Mouse (Mus musculus) adipocyte (in vitro differentiated cells): Measurements from ENCODE around the gene Rps15.
A peak's percentile ranks its signal among the peaks of the same experiment; 100 is the strongest.

Experiments
- DNase-seq: peaks from one replicate; pipeline ENCODE4 v3.0.0-alpha.2; 2016; ENCODE audit warnings: low spot score

Rps15 gene

GRCm38 (mm10) chr10:80260642-80261584, 31.3 kb upstream of the Rps15 start, which contains the start of the genes Gamt and Dazap1:
Gene Gamt (minus strand): TSS chr10:80261012.
Gene Dazap1 (plus strand): TSS chr10:80261486.
- peak; percentile 98 for DNase-seq

- peak; percentile 99 for DNase-seq
Observed at GRCm38 (mm10) chr10:80261585-80261968, 30.7 kb upstream of the Rps15 start.

GRCm38 (mm10) chr10:80262169-80262568, 30.1 kb upstream of the Rps15 start:
- no peak for DNase-seq

GRCm38 (mm10) chr10:80262776-80263365, 29.4 kb upstream of the Rps15 start:
- no peak for DNase-seq

GRCm38 (mm10) chr10:80264341-80265148, 27.7 kb upstream of the Rps15 start:
- peak; percentile 98 for DNase-seq

GRCm38 (mm10) chr10:80265149-80265486, 27.1 kb upstream of the Rps15 start:
- DNase-seq = no peak

GRCm38 (mm10) chr10:80270099-80270498, 22.2 kb upstream of the Rps15 start:
- DNase-seq = no peak

- no peak for DNase-seq
Observed at GRCm38 (mm10) chr10:80270734-80271181, 21.5 kb upstream of the Rps15 start.

- no peak for DNase-seq
Observed at GRCm38 (mm10) chr10:80271186-80271843, 20.9 kb upstream of the Rps15 start.

- no peak for DNase-seq
Observed at GRCm38 (mm10) chr10:80271870-80272585, 20.2 kb upstream of the Rps15 start.

- no peak for DNase-seq
Observed at GRCm38 (mm10) chr10:80273847-80274246, 18.4 kb upstream of the Rps15 start.

GRCm38 (mm10) chr10:80276238-80276637, 16.0 kb upstream of the Rps15 start:
- peak; percentile 54 for DNase-seq

GRCm38 (mm10) chr10:80278390-80278789, 13.9 kb upstream of the Rps15 start:
- no peak for DNase-seq

GRCm38 (mm10) chr10:80279273-80279672, 13.0 kb upstream of the Rps15 start:
- no peak for DNase-seq

GRCm38 (mm10) chr10:80281304-80281703, 10.9 kb upstream of the Rps15 start:
- DNase-seq = peak; percentile 66

GRCm38 (mm10) chr10:80281921-80282371, 10.3 kb upstream of the Rps15 start:
- DNase-seq = peak; percentile 72

- DNase-seq = no peak
Observed at GRCm38 (mm10) chr10:80282481-80283441, 9.5 kb upstream of the Rps15 start.

GRCm38 (mm10) chr10:80285222-80286070, 6.8 kb upstream of the Rps15 start:
- DNase-seq = no peak

GRCm38 (mm10) chr10:80288097-80288496, 4.2 kb upstream of the Rps15 start:
- no peak for DNase-seq
